ENCODE assay signal across 8 mouse cellular contexts in the genomic region with DNA sequence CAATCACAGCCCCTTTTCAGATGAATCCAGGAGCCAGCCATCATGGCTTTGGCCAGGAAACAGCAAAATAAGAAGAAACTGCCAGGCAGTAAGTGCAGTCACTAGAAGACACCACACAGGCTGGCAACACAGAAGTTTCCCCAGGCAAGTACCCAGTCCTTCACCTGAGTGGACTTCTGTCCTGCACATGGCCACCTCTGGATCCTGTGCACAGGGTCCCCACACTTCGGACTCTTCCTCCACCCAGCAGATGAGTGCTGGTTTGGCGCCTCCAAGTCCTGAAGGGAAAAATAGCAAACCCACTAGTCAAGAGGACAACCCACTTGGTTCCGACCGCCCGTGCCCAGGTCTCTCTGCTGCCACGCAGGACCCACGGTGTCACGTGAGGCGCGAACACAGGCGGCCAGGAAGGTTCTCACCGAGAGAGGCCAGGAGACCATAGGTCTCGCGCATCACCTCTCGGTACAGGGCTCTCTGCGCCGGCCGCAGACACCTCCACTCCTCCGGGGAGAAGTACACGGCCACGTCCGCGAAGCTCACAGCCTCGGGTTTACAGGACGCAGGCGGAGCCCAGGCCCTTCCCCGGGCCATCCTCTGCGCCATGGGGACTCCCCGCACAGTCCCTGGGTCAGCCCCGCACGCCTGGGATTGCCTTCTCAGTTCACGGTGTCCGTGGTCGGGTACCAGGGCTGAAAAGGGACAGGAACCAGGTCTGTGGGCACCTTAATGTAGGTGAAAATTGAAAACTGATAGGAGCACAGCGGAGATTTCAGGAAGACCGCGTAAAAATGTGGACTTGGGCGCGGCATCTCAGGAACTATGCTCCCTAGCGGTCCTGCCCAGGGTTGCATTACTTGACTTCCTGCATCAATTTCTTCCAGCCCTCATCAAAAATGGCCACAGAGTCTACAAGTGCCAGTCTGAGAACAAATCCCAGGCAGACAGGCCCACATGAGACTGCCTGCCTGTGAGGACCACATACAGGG. TPM values are rescaled to one million over a fixed set of nuclear protein-coding genes. Genes with fewer than 3 reads are reported as not detected.
DNase-seq lines count a peak whose midpoint lies in the region; ATAC-seq and TF ChIP-seq lines count a peak whose summit lies in the region.
"Not testable (repeated sequence)": the region's sequence is repeated elsewhere in the genome, so short reads cannot be mapped to it uniquely, and the experiment has no call there.

A gene (minus strand): TSS at position 821 of the 986 bp plus-strand sequence.

- H3K27me3 ChIP-seq in hindbrain, embryonic 10.5 days (ENCODE audit: insufficient read depth, poor library complexity, severe bottlenecking); lung, postnatal 0 days (replicated peaks; ENCODE audit: insufficient read depth, low read length): not testable (repeated sequence)

- peak within 1 kb of the TSS; percentile 79 for H3K4me2 ChIP-seq in lung, postnatal 0 days (replicated peaks; ENCODE audit: low read depth, low read length)

- ATAC-seq in frontal cortex, adult (ENCODE audit: low TSS enrichment): peak; percentile 92
- ATAC-seq in lung, postnatal 0 days: peak; percentile 97

- peak within 1 kb of the TSS; percentile 68 for H3K9ac ChIP-seq in lung, postnatal 0 days (replicated peaks; ENCODE audit: low read depth)

- 6% methylated on average over 40 of the region's 40 CpGs for WGBS in hindbrain, embryonic 10.5 days
- WGBS in lung, postnatal 0 days: 4% methylated on average over 40 of the region's 40 CpGs

- DNase-seq in MEL-GATA-1-ER (ENCODE audit: extremely low read depth, low read depth): peak; percentile 81
- peak; percentile 96 for DNase-seq in cerebellum, adult 9-10 months
- peak; percentile 83 for DNase-seq in hindbrain, embryonic 10.5 days (ENCODE audit: low spot score)
- DNase-seq in layer of hippocampus, adult 9-11 months: peak; percentile 89
- DNase-seq in lung, postnatal 0 days (ENCODE audit: low spot score): peak; percentile 92
- peak; percentile 82 for DNase-seq in ovary, postnatal 14 days (ENCODE audit: low spot score)
- DNase-seq in thymus, postnatal 14 days: peak; percentile 89

- H3K27ac ChIP-seq in hindbrain, embryonic 10.5 days: peak within 1 kb of the TSS; percentile 92
- peak within 1 kb of the TSS; percentile 66; the same call in 1 of the 2 replicates for H3K27ac ChIP-seq in lung, postnatal 0 days (ENCODE audit: low read length)

- H3K36me3 ChIP-seq in hindbrain, embryonic 10.5 days: peaks cover 13% of the 10 kb centered on the region
- not testable (repeated sequence) for H3K36me3 ChIP-seq in lung, postnatal 0 days (ENCODE audit: insufficient read depth, low read length)

- not testable (repeated sequence) for H3K9me3 ChIP-seq in hindbrain, embryonic 10.5 days; lung, postnatal 0 days (ENCODE audit: low read length)

- H3K4me3 ChIP-seq in hindbrain, embryonic 10.5 days: peak within 1 kb of the TSS; percentile 70
- H3K4me3 ChIP-seq in lung, postnatal 0 days (ENCODE audit: low read depth, low read length): peak within 1 kb of the TSS; percentile 55

- 0 out of 2 replicates have a peak, but pooled peaks have one; percentile 19 for TF ChIP-seq EP300 in lung, postnatal 0 days (IDR thresholded peaks at IDR 0.05)

- peaks cover 13% of the 10 kb centered on the region for H3K4me1 ChIP-seq in hindbrain, embryonic 10.5 days (replicated peaks)
- H3K4me1 ChIP-seq in lung, postnatal 0 days (ENCODE audit: insufficient read depth, low read depth, low read length): not testable (repeated sequence)

- TF ChIP-seq CTCF in lung, postnatal 0 days (IDR thresholded peaks at IDR 0.05): peak; percentile 87

RNA-seq across cellular contexts. Expression of the gene that starts here (rescaled TPM):
- polyA plus RNA-seq in hindbrain, embryonic 10.5 days (2016; fragmentation: Nextera tagmentation; extraction: Ambion mirVana): 6.6 and 7.1 TPM in 2 replicates
- 6.0 and 6.7 TPM in 2 replicates for polyA plus RNA-seq in lung, postnatal 0 days (2015; fragmentation: Nextera tagmentation; extraction: Ambion mirVana)

Comparison
In these comparisons a context has a peak if more than half of its experiments do, and no peak if none do; other contexts are left out.
1. Peak in every context shown above with its lines: DNase-seq, ATAC-seq, H3K4me3 ChIP-seq and H3K27ac ChIP-seq.